Mouse (Mus musculus) ES-Bruce4 (cell line): ENCODE measurements around the gene Prr5l. TPM values are rescaled to one million over a fixed set of nuclear protein-coding genes. Genes with fewer than 3 reads are reported as not detected.

Source experiments
- H3K27ac ChIP-seq: 2 replicates; pipeline ENCODE4 v1.5.1; 2012; ENCODE audit warnings: low read length, inconsistent platforms; ENCODE audit not compliant: insufficient read depth
- H3K27me3 ChIP-seq: 2 replicates; pipeline ENCODE4 v1.6.1; 2012; ENCODE audit warnings: mild to moderate bottlenecking, low read length, inconsistent platforms; ENCODE audit not compliant: control insufficient read depth, poor library complexity, insufficient read depth, severe bottlenecking
- H3K36me3 ChIP-seq: 2 replicates; pipeline ENCODE4 v1.6.1; 2012; ENCODE audit warnings: inconsistent platforms, mild to moderate bottlenecking, low read length, moderate library complexity; ENCODE audit not compliant: control insufficient read depth, poor library complexity, insufficient read depth, severe bottlenecking
- H3K4me1 ChIP-seq: one replicate; pipeline ENCODE4 v1.8.1; 2011; ENCODE audit warnings: low read length; ENCODE audit not compliant: control insufficient read depth, insufficient read depth
- H3K4me3 ChIP-seq: 2 replicates; pipeline ENCODE4 v1.5.1; 2011; ENCODE audit warnings: low read depth, mild to moderate bottlenecking, low read length
- H3K9ac ChIP-seq: 2 replicates; pipeline ENCODE4 v1.6.1; 2012; ENCODE audit warnings: low read depth, mild to moderate bottlenecking, inconsistent platforms; ENCODE audit not compliant: poor library complexity, severe bottlenecking
- H3K9me3 ChIP-seq: replicated peaks from 2 replicates; pipeline ENCODE4 v1.6.1; 2012; ENCODE audit warnings: mild to moderate bottlenecking, low read length, inconsistent platforms; ENCODE audit not compliant: control insufficient read depth, poor library complexity, insufficient read depth, severe bottlenecking
- CTCF ChIP-seq: IDR thresholded peaks from one replicate; pipeline ENCODE4 v1.8.1; 2011; ENCODE audit warnings: low read depth, low read length
- EP300 ChIP-seq: IDR thresholded peaks from 2 replicates; pipeline ENCODE4 v1.6.1; 2011; ENCODE audit warnings: low read depth, low read length; ENCODE audit not compliant: insufficient read depth
- POLR2A ChIP-seq: IDR thresholded peaks from one replicate; pipeline ENCODE4 v1.8.1; 2011; ENCODE audit warnings: low read length; ENCODE audit not compliant: insufficient read depth
- polyA plus RNA-seq: library from polyadenylated mRNA; stranded (reverse); fragments of >200 nt; gene quantifications from 2 replicates; pipeline ENCODE4 v1.2.4, GENCODE M21; 2011; ENCODE audit warnings: low read depth; ENCODE audit not compliant: missing spikeins, insufficient read depth, insufficient read length

The Prr5l gene
- polyA plus RNA-seq, 1 experiment = 28.2 TPM

DNA sequence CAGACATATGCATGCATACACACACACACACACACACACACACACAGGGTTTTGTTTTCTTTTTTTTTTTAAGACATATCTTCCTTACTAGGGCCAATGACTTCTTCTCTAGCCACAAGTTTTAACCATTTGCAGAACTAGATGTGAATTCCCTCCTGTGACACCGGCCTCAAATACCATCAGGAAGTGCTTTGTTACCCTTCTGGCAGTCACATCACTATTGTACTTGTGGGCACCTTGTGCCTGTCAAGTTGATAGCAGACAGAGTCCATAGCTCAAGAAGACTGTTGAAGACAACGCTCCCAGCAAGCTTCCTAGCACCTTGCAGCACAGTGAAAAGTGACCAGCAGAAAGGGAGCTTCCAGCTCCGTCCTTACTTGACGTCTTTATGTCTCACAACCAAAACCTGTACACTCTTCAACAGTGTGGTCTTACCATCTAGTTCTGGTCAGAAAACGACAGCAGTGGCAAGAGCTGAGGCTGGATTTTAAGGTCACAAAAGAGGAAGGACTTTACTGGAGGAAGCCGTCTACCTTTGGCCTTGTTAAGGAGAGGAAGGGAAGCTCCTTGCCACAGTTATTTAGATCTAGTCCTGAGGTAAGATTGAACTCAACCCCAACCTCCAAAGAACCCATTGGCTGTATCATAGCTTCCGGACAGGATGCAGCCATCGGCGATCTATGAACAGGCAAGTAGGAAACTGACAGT, 47.9 kb downstream of the Prr5l start:
- Histone ChIP-seq H3K27ac (no peak overlapping the region), H3K36me3 (no peaks in the 10 kb centered on the region), H3K4me1 (no peaks in the 10 kb centered on the region), H3K9me3 (no peaks in the 10 kb centered on the region), H3K4me3 (no peak overlapping the region), H3K9ac (no peak overlapping the region), H3K27me3 (no peaks in the 10 kb centered on the region)
- TF ChIP-seq POLR2A (no peak), EP300 (no peak), CTCF (no peak)

GRCm38 (mm10) chr2:101832361-101832760, 50.5 kb downstream of the Prr5l start:
- Histone ChIP-seq H3K36me3 (no peaks in the 10 kb centered on the region), H3K27me3 (no peaks in the 10 kb centered on the region), H3K9me3 (no peaks in the 10 kb centered on the region), H3K27ac (no peak overlapping the region), H3K9ac (no peak overlapping the region), H3K4me1 (no peaks in the 10 kb centered on the region), H3K4me3 (no peak overlapping the region)
- TF ChIP-seq POLR2A = no peak

- Histone ChIP-seq H3K27me3 (no peaks in the 10 kb centered on the region), H3K4me1 (no peaks in the 10 kb centered on the region), H3K4me3 (no peak overlapping the region), H3K36me3 (no peaks in the 10 kb centered on the region), H3K27ac (no peak overlapping the region), H3K9me3 (no peaks in the 10 kb centered on the region), H3K9ac (no peak overlapping the region)
- TF ChIP-seq EP300 = no peak
- TF ChIP-seq CTCF = no peak
- TF ChIP-seq POLR2A = no peak
Measured at GRCm38 (mm10) chr2:101831851-101832250, 51.0 kb downstream of the Prr5l start.

GRCm38 (mm10) chr2:101830186-101830915, 52.5 kb downstream of the Prr5l start:
- no peak overlapping the region for H3K27ac ChIP-seq
- no peak for TF ChIP-seq POLR2A
- no peak for TF ChIP-seq EP300
- no peak for TF ChIP-seq CTCF
- no peaks in the 10 kb centered on the region for H3K27me3 ChIP-seq

DNA sequence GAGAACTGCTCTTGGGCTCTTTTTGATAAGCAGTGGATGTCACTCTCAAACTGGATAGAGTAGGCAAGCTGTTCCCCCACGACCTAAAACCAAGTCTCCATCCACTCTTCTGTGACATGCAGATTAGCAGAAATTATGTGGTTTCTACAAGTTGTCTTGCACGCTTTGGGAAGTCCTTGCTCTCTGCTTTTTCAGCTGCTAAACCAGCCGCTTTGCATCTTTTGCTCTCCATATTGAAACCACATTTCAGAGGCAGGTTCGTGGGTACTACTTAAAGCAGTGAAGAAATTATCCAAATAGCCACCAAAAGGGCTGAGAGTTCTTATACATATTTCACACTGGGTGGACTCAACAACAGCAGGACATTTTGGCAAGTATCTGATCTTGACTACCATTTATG, 53.8 kb downstream of the Prr5l start:
- no peaks in the 10 kb centered on the region for H3K4me1 ChIP-seq
- no peaks in the 10 kb centered on the region for H3K27me3 ChIP-seq
- H3K9me3 ChIP-seq = no peaks in the 10 kb centered on the region
- H3K36me3 ChIP-seq = no peaks in the 10 kb centered on the region
- no peak overlapping the region for H3K9ac ChIP-seq
- TF ChIP-seq EP300 = no peak
- TF ChIP-seq POLR2A = no peak
- TF ChIP-seq CTCF = no peak
- no peak overlapping the region for H3K4me3 ChIP-seq
- H3K27ac ChIP-seq = no peak overlapping the region

More at GRCm38 (mm10) chr2:101830186-101830915, 52.5 kb downstream of the Prr5l start:
- no peak overlapping the region for H3K9ac ChIP-seq
- no peaks in the 10 kb centered on the region for H3K36me3 ChIP-seq
- H3K9me3 ChIP-seq = no peaks in the 10 kb centered on the region
- H3K4me1 ChIP-seq = no peaks in the 10 kb centered on the region
- no peak overlapping the region for H3K4me3 ChIP-seq

DNA sequence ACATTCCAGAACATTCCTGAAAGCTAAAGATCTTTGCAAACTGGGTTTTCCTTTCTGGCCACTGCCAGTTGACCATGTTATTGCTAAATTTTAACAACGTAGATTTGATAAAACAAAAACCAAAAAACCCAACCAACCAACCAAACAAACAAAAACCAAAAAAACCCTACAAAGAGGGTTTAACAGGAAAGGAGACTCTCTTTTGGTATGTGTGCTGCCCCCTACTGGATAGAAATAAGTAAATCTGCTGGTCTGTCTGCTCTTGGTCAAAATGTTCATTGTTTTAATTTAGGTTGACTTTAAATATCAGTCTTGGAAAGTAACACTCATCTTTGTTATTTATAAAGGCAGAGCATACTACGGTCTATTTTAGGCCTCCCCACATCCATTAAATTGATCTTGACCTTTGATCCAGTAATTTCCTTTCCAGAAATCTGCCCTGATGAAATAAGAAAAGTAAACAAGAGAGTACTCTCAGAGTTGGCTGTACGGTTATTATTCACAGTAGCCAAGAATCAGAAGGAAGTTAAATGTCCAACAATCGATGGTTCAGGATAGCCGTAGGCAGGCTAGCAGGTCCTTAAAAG, 54.7 kb downstream of the Prr5l start:
- Histone ChIP-seq H3K36me3 (no peaks in the 10 kb centered on the region), H3K27me3 (no peaks in the 10 kb centered on the region), H3K9me3 (no peaks in the 10 kb centered on the region), H3K4me1 (peaks cover 1% of the 10 kb centered on the region), H3K27ac (no peak overlapping the region), H3K9ac (no peak overlapping the region), H3K4me3 (no peak overlapping the region)
- no peak for TF ChIP-seq EP300
- no peak for TF ChIP-seq POLR2A
- TF ChIP-seq CTCF = no peak
